Mouse (Mus musculus) intestine, embryonic 14.5 days (tissue): ENCODE data around the gene P2ry4. TPM values are rescaled to one million over a fixed set of nuclear protein-coding genes. Genes with fewer than 3 reads are reported as not detected.

ENCODE experiments used
- ATAC-seq: fragments of 200-750 bp; cut with Nextera tagmentation; replicated peaks from 2 replicates; pipeline ENCODE4 v1.8.0; 2017; ENCODE audit warnings: low read depth, moderate number of reproducible peaks, moderate TSS enrichment, moderate library complexity; ENCODE audit not compliant: low FRiP score, low TSS enrichment
- DNase-seq: peaks from one replicate; pipeline ENCODE4 v3.0.0-alpha.2; 2018; ENCODE audit warnings: low spot score
- H3K27ac ChIP-seq: fragments of 300-500 bp; sonication (generic); 2 replicates; pipeline ENCODE4 v1.5.1; 2014; ENCODE audit warnings: low read depth, mild to moderate bottlenecking, control low read depth
- H3K27me3 ChIP-seq: fragments of 300-500 bp; sonication (generic); replicated peaks from 2 replicates; pipeline ENCODE4 v1.6.1; 2014; ENCODE audit warnings: low read length, control low read depth; ENCODE audit not compliant: control insufficient read depth, insufficient read depth
- H3K36me3 ChIP-seq: fragments of 300-500 bp; sonication (generic); 2 replicates; pipeline ENCODE4 v1.6.1; 2014; ENCODE audit warnings: low read length, control low read depth; ENCODE audit not compliant: control insufficient read depth, insufficient read depth
- H3K4me1 ChIP-seq: fragments of 300-500 bp; sonication (generic); replicated peaks from 2 replicates; pipeline ENCODE4 v1.6.1; 2014; ENCODE audit warnings: low read length, control low read depth, mixed read lengths; ENCODE audit not compliant: control insufficient read depth, insufficient read depth
- H3K4me2 ChIP-seq: fragments of 300-500 bp; sonication (generic); 2 replicates; pipeline ENCODE4 v1.6.1; 2014; ENCODE audit warnings: low read length
- H3K4me3 ChIP-seq: fragments of 300-500 bp; sonication (generic); 2 replicates; pipeline ENCODE4 v1.5.1; 2014; ENCODE audit warnings: low read depth, low read length, control low read depth, mixed read lengths
- H3K9ac ChIP-seq: fragments of 300-500 bp; sonication (generic); 2 replicates; pipeline ENCODE4 v1.6.1; 2014; ENCODE audit warnings: mild to moderate bottlenecking, low read length
- H3K9me3 ChIP-seq: fragments of 300-500 bp; sonication (generic); 2 replicates; pipeline ENCODE4 v1.6.1; 2016; ENCODE audit warnings: low read length, control low read depth; ENCODE audit not compliant: control insufficient read depth
- WGBS: fragments of 180-500 bp; shearing (Covaris S2); extraction: QIAGEN DNeasy Blood & Tissue Kit; methylation state at CpG from one replicate; pipeline ENCODE4 v1.1.7; 2014; 5-methylcytosine and 5-hydroxymethylcytosine counted together
- polyA plus RNA-seq: library from polyadenylated mRNA; unstranded; fragments of >200 nt; fragmentation: Nextera tagmentation; extraction: Ambion mirVana; gene quantifications from 2 replicates; pipeline ENCODE4 v1.2.1, GENCODE M21; 2014

P2ry4 gene
- 0.08 TPM in 1 of 2 replicates, not detected in the other for polyA plus RNA-seq

- WGBS = 63% methylated on average over 4 of the region's 4 CpGs
- no peaks in the 10 kb centered on the region for H3K36me3 ChIP-seq
Measured at GRCm38 (mm10) chrX:100594791-100595190, at the start of gene P2ry4. P2ry4 (minus strand) TSS chrX:100594869.

GRCm38 (mm10) chrX:100638477-100638876 is 43.8 kb upstream of the P2ry4 start:
- no peaks in the 10 kb centered on the region for H3K4me1 ChIP-seq
- DNase-seq (no peak), ATAC-seq (no peak)
- no peak overlapping the region for H3K4me2 ChIP-seq
- peaks cover 33% of the 10 kb centered on the region; the same call in 1 of the 2 replicates for H3K36me3 ChIP-seq
- no peak overlapping the region for H3K27ac ChIP-seq
- H3K9ac ChIP-seq = no peak overlapping the region
- 90% methylated on average over 8 of the region's 8 CpGs for WGBS
- H3K27me3 ChIP-seq = no peaks in the 10 kb centered on the region
- no peak overlapping the region for H3K4me3 ChIP-seq
- H3K9me3 ChIP-seq = no peaks in the 10 kb centered on the region

More at GRCm38 (mm10) chrX:100594791-100595190, at the start of gene P2ry4:
- DNase-seq = no peak
- Histone ChIP-seq H3K4me2 (no peak within 1 kb of the TSS), H3K9me3 (no peaks in the 10 kb centered on the region), H3K4me3 (no peak within 1 kb of the TSS), H3K9ac (no peak within 1 kb of the TSS), H3K4me1 (no peaks in the 10 kb centered on the region), H3K27ac (no peak within 1 kb of the TSS), H3K27me3 (0 out of 2 replicates have a peak, but pooled peaks cover 1% of the 10 kb centered on the region)
- ATAC-seq = 0 out of 2 replicates have a peak, but pooled peaks have one; percentile 27

GRCm38 (mm10) chrX:100629076-100629475 is 34.4 kb upstream of the P2ry4 start:
- Histone ChIP-seq H3K27ac (no peak overlapping the region), H3K36me3 (0 out of 2 replicates have a peak, but pooled peaks cover under 1% of the 10 kb centered on the region), H3K9ac (no peak overlapping the region), H3K4me3 (no peak overlapping the region), H3K4me2 (no peak overlapping the region), H3K9me3 (no peaks in the 10 kb centered on the region), H3K27me3 (no peaks in the 10 kb centered on the region), H3K4me1 (no peaks in the 10 kb centered on the region)
- no peak for ATAC-seq
- DNase-seq = no peak
- WGBS = 94% methylated on average over 2 of the region's 2 CpGs

GRCm38 (mm10) chrX:100625802-100626793 is 31.4 kb upstream of the P2ry4 start, which contains the start of gene Pdzd11:
Pdzd11 (minus strand) TSS chrX:100626568.
- ATAC-seq (peak; percentile 99), DNase-seq (peak; percentile 80)
- Histone ChIP-seq H3K27ac (peak within 1 kb of the TSS; percentile 65), H3K4me2 (peak within 1 kb of the TSS; percentile 51), H3K4me1 (no peaks in the 10 kb centered on the region), H3K27me3 (no peaks in the 10 kb centered on the region), H3K9ac (peak within 1 kb of the TSS; percentile 67), H3K4me3 (peak within 1 kb of the TSS; percentile 56), H3K9me3 (no peaks in the 10 kb centered on the region), H3K36me3 (peaks cover 14% of the 10 kb centered on the region; the same call in 1 of the 2 replicates)
- 15% methylated on average over 62 of the region's 62 CpGs for WGBS

GRCm38 (mm10) chrX:100625546-100625801 is 30.8 kb upstream of the P2ry4 start, which contains the start of gene Kif4:
Kif4 (plus strand) TSS chrX:100625737.
- DNase-seq (no peak), ATAC-seq (no peak)
- H3K27me3 ChIP-seq = no peaks in the 10 kb centered on the region
- H3K9ac ChIP-seq = peak within 1 kb of the TSS; percentile 67
- peak within 1 kb of the TSS; percentile 56 for H3K4me3 ChIP-seq
- H3K4me2 ChIP-seq = peak within 1 kb of the TSS; percentile 51
- no peaks in the 10 kb centered on the region for H3K4me1 ChIP-seq
- peaks cover 14% of the 10 kb centered on the region; the same call in 1 of the 2 replicates for H3K36me3 ChIP-seq
- H3K9me3 ChIP-seq = no peaks in the 10 kb centered on the region
- H3K27ac ChIP-seq = peak within 1 kb of the TSS; percentile 65
- 22% methylated on average over 3 of the region's 3 CpGs for WGBS

- peak overlapping the region; percentile 56 for H3K4me3 ChIP-seq
- H3K36me3 ChIP-seq = peaks cover 14% of the 10 kb centered on the region; the same call in 1 of the 2 replicates
- H3K9ac ChIP-seq = peak overlapping the region; percentile 61
- peak overlapping the region; percentile 51 for H3K4me2 ChIP-seq
- ATAC-seq = no peak
- DNase-seq = no peak
- H3K9me3 ChIP-seq = no peaks in the 10 kb centered on the region
- WGBS = 39% methylated on average over 7 of the region's 7 CpGs
- no peaks in the 10 kb centered on the region for H3K27me3 ChIP-seq
- no peaks in the 10 kb centered on the region for H3K4me1 ChIP-seq
- no peak overlapping the region for H3K27ac ChIP-seq
Measured at GRCm38 (mm10) chrX:100625146-100625545, 30.5 kb upstream of the P2ry4 start.

GRCm38 (mm10) chrX:100624242-100624641 is 29.6 kb upstream of the P2ry4 start:
- H3K27me3 ChIP-seq = no peaks in the 10 kb centered on the region
- ATAC-seq = no peak
- peaks cover 14% of the 10 kb centered on the region; the same call in 1 of the 2 replicates for H3K36me3 ChIP-seq
- WGBS = 93% methylated on average over 4 of the region's 4 CpGs
- H3K27ac ChIP-seq = no peak overlapping the region
- H3K4me2 ChIP-seq = no peak overlapping the region
- H3K4me1 ChIP-seq = no peaks in the 10 kb centered on the region
- no peak overlapping the region for H3K4me3 ChIP-seq
- no peak overlapping the region for H3K9ac ChIP-seq
- DNase-seq = no peak
- H3K9me3 ChIP-seq = no peaks in the 10 kb centered on the region

- Histone ChIP-seq H3K4me1 (no peaks in the 10 kb centered on the region), H3K4me3 (no peak overlapping the region)
- 60% methylated on average over 2 of the region's 2 CpGs for WGBS
Measured at GRCm38 (mm10) chrX:100621366-100621765, 26.7 kb upstream of the P2ry4 start.

More at GRCm38 (mm10) chrX:100621366-100621765, 26.7 kb upstream of the P2ry4 start:
- Histone ChIP-seq H3K4me2 (no peak overlapping the region), H3K27ac (no peak overlapping the region), H3K36me3 (peaks cover 14% of the 10 kb centered on the region; the same call in 1 of the 2 replicates), H3K27me3 (0 out of 2 replicates have a peak, but pooled peaks cover 3% of the 10 kb centered on the region), H3K9ac (no peak overlapping the region), H3K9me3 (no peaks in the 10 kb centered on the region)
- ATAC-seq (no peak), DNase-seq (no peak)
